Mouse (Mus musculus): Measurements from ENCODE around the gene Nav2.

Nav2 gene

GRCm38 (mm10) chr7:49513763-49514437 is 605.4 kb downstream of the Nav2 start:
- DNase-seq (ENCODE audit: low read depth, low spot score) = no peak

- DNase-seq (ENCODE audit: low read depth, low spot score) = no peak
Measured at GRCm38 (mm10) chr7:49515012-49515411, 606.5 kb downstream of the Nav2 start.

GRCm38 (mm10) chr7:49520504-49520903 is 612.0 kb downstream of the Nav2 start:
- no peak for DNase-seq (ENCODE audit: low read depth, low spot score)

GRCm38 (mm10) chr7:49521349-49521748 is 612.8 kb downstream of the Nav2 start:
- no peak for DNase-seq (ENCODE audit: low read depth, low spot score)

- DNase-seq (ENCODE audit: low read depth, low spot score) = no peak
Measured at GRCm38 (mm10) chr7:49521976-49522375, 613.5 kb downstream of the Nav2 start.

- no peak for DNase-seq (ENCODE audit: low read depth, low spot score)
Measured at GRCm38 (mm10) chr7:49522411-49523114, 614.0 kb downstream of the Nav2 start.

GRCm38 (mm10) chr7:49523115-49523445 is 614.6 kb downstream of the Nav2 start:
- no peak for DNase-seq (ENCODE audit: low read depth, low spot score)

- DNase-seq (ENCODE audit: low read depth, low spot score) = no peak
Measured at GRCm38 (mm10) chr7:49523729-49524128, 615.2 kb downstream of the Nav2 start.

- DNase-seq (ENCODE audit: low read depth, low spot score) = no peak
Measured at GRCm38 (mm10) chr7:49525348-49526100, 617.0 kb downstream of the Nav2 start.

- DNase-seq (ENCODE audit: low read depth, low spot score) = no peak
Measured at GRCm38 (mm10) chr7:49526101-49526499, 617.6 kb downstream of the Nav2 start.

GRCm38 (mm10) chr7:49527495-49527894 is 619.0 kb downstream of the Nav2 start:
- no peak for DNase-seq (ENCODE audit: low read depth, low spot score)

GRCm38 (mm10) chr7:49527925-49528324 is 619.4 kb downstream of the Nav2 start:
- DNase-seq (ENCODE audit: low read depth, low spot score) = no peak

- DNase-seq (ENCODE audit: low read depth, low spot score) = no peak
Measured at GRCm38 (mm10) chr7:49529498-49529897, 621.0 kb downstream of the Nav2 start.

- DNase-seq (ENCODE audit: low read depth, low spot score) = no peak
Measured at GRCm38 (mm10) chr7:49533571-49533970, 625.1 kb downstream of the Nav2 start.

GRCm38 (mm10) chr7:49534208-49534607 is 625.7 kb downstream of the Nav2 start:
- no peak for DNase-seq (ENCODE audit: low read depth, low spot score)

- no peak for DNase-seq (ENCODE audit: low read depth, low spot score)
Measured at GRCm38 (mm10) chr7:49538360-49538759, 629.8 kb downstream of the Nav2 start.

GRCm38 (mm10) chr7:49540181-49540580 is 631.7 kb downstream of the Nav2 start:
- DNase-seq (ENCODE audit: low read depth, low spot score) = no peak

- no peak for DNase-seq (ENCODE audit: low read depth, low spot score)
Measured at GRCm38 (mm10) chr7:49542135-49542534, 633.6 kb downstream of the Nav2 start.

- DNase-seq (ENCODE audit: low read depth, low spot score) = no peak
Measured at GRCm38 (mm10) chr7:49544775-49545705, 636.5 kb downstream of the Nav2 start.

GRCm38 (mm10) chr7:49545706-49546097 is 637.2 kb downstream of the Nav2 start:
- no peak for DNase-seq (ENCODE audit: low read depth, low spot score)

GRCm38 (mm10) chr7:49548397-49548796 is 639.9 kb downstream of the Nav2 start:
- DNase-seq (ENCODE audit: low read depth, low spot score) = no peak
